In the genomic region with DNA sequence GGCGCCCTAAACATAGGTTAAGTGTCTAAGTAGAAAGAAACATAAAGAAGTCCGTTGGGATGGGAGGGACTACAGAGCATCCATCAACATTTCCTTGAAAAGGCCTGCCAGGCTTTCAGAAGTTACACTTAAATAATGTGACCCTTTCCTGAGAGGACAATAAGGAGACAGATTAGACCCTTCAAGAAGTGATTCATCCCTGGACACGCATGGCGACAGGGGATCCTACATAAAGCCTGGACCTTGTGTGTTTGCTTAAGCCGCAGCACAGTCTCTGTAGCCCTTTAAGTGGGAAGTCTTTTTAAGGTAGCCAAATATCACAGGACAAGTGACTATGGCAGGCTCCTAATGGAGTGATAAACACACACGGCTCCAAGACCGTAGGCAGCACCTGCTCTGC, we compare ENCODE assay signal across 8 mouse cellular contexts. TPM values are rescaled to one million over a fixed set of nuclear protein-coding genes. Genes with fewer than 3 reads are reported as not detected.
DNase-seq lines count a peak whose midpoint lies in the region; ATAC-seq and TF ChIP-seq lines count a peak whose summit lies in the region.
"Had no signal": no experiment of that assay in that cellular context is flagged by ENCODE, and none has a peak within 500 bp of the region (broad histone marks: within the 10 kb centered on the region; RNA-seq: fewer than 3 reads in every experiment).

No protein-coding gene starts in this region.

- WGBS in heart, postnatal 0 days, result 60% methylated on average over 7 of the region's 7 CpGs
- WGBS in neural tube, embryonic 12.5 days, result 13% methylated on average over 7 of the region's 7 CpGs

- no peak for ATAC-seq in heart, postnatal 0 days (ENCODE audit: insufficient read depth, low read depth)
- peak; percentile 80 for ATAC-seq in neural tube, embryonic 12.5 days (ENCODE audit: low FRiP score, low read depth)

- TF ChIP-seq CTCF in heart, postnatal 0 days (IDR thresholded peaks at IDR 0.05; ENCODE audit: low read depth), result no peak

- TF ChIP-seq EP300 in heart, postnatal 0 days (IDR thresholded peaks at IDR 0.05; ENCODE audit: low read depth), result no peak

- no peaks in the 10 kb centered on the region; the same call in 1 of the 2 replicates for H3K9me3 ChIP-seq in heart, postnatal 0 days (replicated peaks; ENCODE audit: control insufficient read depth, low read length)
- H3K9me3 ChIP-seq in neural tube, embryonic 12.5 days, result no peaks in the 10 kb centered on the region
- H3K9me3 ChIP-seq: liver, embryonic 15.5 days had no signal

- H3K9ac ChIP-seq in heart, postnatal 0 days (replicated peaks; ENCODE audit: low read depth, low read length), result no peak overlapping the region
- no peak overlapping the region for H3K9ac ChIP-seq in neural tube, embryonic 12.5 days
- H3K9ac ChIP-seq: liver, embryonic 15.5 days had no signal

- H3K36me3 ChIP-seq in heart, postnatal 0 days (replicated peaks; ENCODE audit: control insufficient read depth, insufficient read depth, low read length), result no peaks in the 10 kb centered on the region
- H3K36me3 ChIP-seq in neural tube, embryonic 12.5 days, result no peaks in the 10 kb centered on the region
- H3K36me3 ChIP-seq: liver, embryonic 15.5 days had no signal

- no peak overlapping the region for H3K4me3 ChIP-seq in heart, postnatal 0 days (ENCODE audit: low read depth, low read length)
- H3K4me3 ChIP-seq in neural tube, embryonic 12.5 days, result no peak overlapping the region
- H3K4me3 ChIP-seq: liver, embryonic 15.5 days had no signal

- H3K4me1 ChIP-seq in heart, postnatal 0 days (ENCODE audit: control insufficient read depth, insufficient read depth), result no peaks in the 10 kb centered on the region
- H3K4me1 ChIP-seq in neural tube, embryonic 12.5 days, result peaks cover 14% of the 10 kb centered on the region; the same call in 1 of the 2 replicates

- H3K4me2 ChIP-seq in heart, postnatal 0 days (ENCODE audit: low read depth, low read length), result 0 out of 2 replicates have a peak overlapping the region, but pooled peaks have one; percentile 55
- H3K4me2 ChIP-seq in neural tube, embryonic 12.5 days (replicated peaks), result peak overlapping the region; percentile 44

- H3K27ac ChIP-seq in heart, postnatal 0 days (ENCODE audit: low read depth), result no peak overlapping the region
- no peak overlapping the region for H3K27ac ChIP-seq in neural tube, embryonic 12.5 days
- H3K27ac ChIP-seq: liver, embryonic 15.5 days had no signal

- H3K27me3 ChIP-seq in heart, postnatal 0 days (ENCODE audit: control insufficient read depth, insufficient read depth, low read length), result no peaks in the 10 kb centered on the region
- H3K27me3 ChIP-seq in neural tube, embryonic 12.5 days (replicated peaks), result peaks cover 11% of the 10 kb centered on the region
- H3K27me3 ChIP-seq: liver, embryonic 15.5 days had no signal

- DNase-seq in heart, postnatal 0 days (ENCODE audit: low spot score), result no peak
- DNase-seq in heart, adult 8-10 months (ENCODE audit: low spot score), result no peak
- peak; percentile 42 for DNase-seq in embryo, embryonic 9.5 days (ENCODE audit: extremely low spot score)
- peak; percentile 66 for DNase-seq in mesoderm, embryonic 11.5 days (ENCODE audit: low read depth, low spot score)
- no peak for DNase-seq in c-Kit-positive CD71-positive TER-119-positive erythroid progenitor cells, embryonic 14.5 days (ENCODE audit: low spot score)
- DNase-seq in thymus, postnatal 36 days, result no peak

RNA-seq across cellular contexts. Expression of gene Bbx, which starts 52.0 kb away (rescaled TPM):
- 15.7 and 17.4 TPM in 2 replicates for total RNA-seq in heart, postnatal 0 days (2014; rRNA removed; ENCODE audit: low replicate concordance)
- 20.0 and 20.3 TPM in 2 replicates for polyA plus RNA-seq in heart, postnatal 0 days (2015; fragmentation: Nextera tagmentation; extraction: Ambion mirVana)
- total RNA-seq in heart, adult 8-10 months (2022), result 10 to 100 TPM; 13.5 to 17.4 (median 15.8) TPM
- 24.8 and 29.2 TPM in 2 replicates for polyA plus RNA-seq in neural tube, embryonic 12.5 days (2016; fragmentation: Nextera tagmentation; extraction: Ambion mirVana)

Comparison
In these comparisons a context has a peak if more than half of its experiments do, and no peak if none do; other contexts are left out.
1. DNase-seq: peak in embryo, embryonic 9.5 days (single experiment) and mesoderm, embryonic 11.5 days (single experiment); none in heart, postnatal 0 days (single experiment), heart, adult 8-10 months (single experiment), c-Kit-positive CD71-positive TER-119-positive erythroid progenitor cells, embryonic 14.5 days (single experiment) and thymus, postnatal 36 days (0 of 2).